Mouse (Mus musculus) lung, adult 18-20 months (tissue): Measurements from ENCODE around the gene Olfr251.
"Not testable (repeated sequence)": the region's sequence is repeated elsewhere in the genome, so short reads cannot be mapped to it uniquely, and the experiment has no call there.

Experiments
- DNase-seq, 2 experiments: peaks; one replicate each; pipeline ENCODE4 v3.0.0; 2022; ENCODE audit warnings: mixed read lengths in 2 of 2

The Olfr251 gene

DNA sequence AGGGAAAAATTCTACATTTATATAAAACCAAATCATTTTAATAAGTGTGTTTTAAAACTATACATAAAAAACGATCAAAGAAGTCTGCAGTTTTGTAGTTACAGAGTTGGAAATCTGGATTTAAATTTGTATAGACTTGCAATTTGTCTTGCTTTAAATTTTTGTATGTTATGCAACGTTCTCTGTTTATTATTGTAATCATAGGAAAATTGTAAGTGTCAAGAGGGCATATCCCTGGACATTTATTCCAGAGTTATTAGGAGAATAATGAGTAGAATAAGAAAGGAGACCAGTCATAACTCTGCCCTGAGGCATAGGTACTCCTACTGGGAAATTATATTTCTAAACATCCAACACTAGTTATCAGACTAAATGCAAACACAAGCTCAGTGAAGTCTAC lies at the start of gene Olfr251:
Gene Olfr251 (plus strand): TSS at position 301 of the 400 bp plus-strand sequence.
- DNase-seq: no peak

DNA sequence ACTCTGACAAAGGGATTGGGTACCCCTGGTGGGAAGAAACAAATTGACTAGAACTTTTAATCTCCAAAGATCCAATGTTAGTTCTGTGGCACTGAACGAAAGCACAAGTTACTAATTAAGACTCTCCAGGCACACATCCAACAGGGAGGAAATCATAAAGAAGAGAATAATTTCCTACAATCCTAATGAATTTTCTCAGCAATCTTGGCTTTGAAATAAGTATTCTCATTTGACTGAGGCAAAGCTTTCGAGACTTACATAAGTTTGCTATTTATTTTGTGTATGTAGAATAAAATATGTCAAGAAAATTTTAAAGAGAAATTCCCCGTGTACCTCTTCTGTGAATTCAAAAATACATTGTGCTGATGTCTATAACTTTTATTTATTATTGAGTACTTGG lies 48.1 kb upstream of the Olfr251 start, which contains the start of gene Olfr25:
Gene Olfr25 (plus strand): TSS at position 301 of the 400 bp plus-strand sequence.
- no peak for DNase-seq

DNA sequence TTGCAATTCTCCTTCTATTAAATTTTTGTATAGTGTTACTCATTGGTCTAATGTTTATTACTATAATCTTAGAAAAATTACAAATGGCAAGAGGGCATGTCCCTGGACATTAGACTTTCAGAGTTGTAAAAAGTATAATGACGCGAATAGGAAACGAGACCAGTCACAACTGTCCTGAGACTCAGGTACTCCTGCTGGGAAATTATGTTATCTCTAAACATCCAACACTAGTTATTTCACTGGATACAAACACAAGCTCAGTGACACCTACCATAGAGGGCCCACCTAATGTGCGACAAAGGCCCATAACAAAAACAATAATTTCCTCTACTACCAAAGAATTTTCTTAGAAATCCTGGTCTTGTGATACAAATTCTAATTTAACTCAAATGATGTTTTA lies 28.8 kb upstream of the Olfr251 start, which contains the start of gene Olfr898:
Gene Olfr898 (plus strand): TSS at position 301 of the 400 bp plus-strand sequence.
- no peak for DNase-seq

DNA sequence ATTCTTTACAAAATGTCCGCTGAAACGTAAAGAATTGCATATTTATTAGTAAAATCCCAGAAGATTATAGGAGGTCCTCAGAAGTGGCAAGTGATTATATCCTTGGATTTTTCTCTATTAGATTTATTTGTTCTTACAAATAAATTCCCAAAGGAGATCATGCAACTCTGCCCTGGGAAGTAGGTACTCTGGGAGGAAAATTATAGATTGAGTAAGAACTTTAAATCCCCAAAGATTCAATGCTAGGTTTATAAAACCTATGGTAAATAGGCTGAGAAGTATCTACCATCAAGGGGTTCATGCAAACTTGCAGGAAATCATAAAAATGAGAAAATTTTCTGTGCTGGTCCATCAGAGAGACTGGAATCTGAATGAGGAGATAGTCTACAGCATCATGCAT lies 10.3 kb upstream of the Olfr251 start, which contains the start of gene Olfr250:
Gene Olfr250 (plus strand): TSS at position 301 of the 400 bp plus-strand sequence.
- no peak for DNase-seq

DNA sequence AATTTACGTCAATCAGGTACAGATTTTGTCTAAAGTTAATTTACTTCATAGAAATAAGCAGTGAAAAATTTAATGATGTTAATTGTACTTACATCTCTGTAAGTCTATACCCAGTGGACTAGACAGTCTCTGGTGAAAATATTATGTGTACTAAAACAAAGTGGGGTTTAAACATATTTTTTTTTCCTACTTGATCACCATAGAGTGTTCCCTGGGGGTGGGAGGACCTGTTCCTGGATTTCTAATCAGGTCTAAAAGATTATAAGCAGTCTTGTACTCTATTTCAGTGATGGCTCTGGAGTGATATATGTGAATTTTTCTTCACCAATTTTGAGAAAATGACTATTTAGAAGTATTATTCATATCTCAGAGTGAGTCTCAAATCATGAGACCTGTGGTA lies 24.5 kb downstream of the Olfr251 start, which contains the start of gene Olfr147:
Gene Olfr147 (plus strand): TSS at position 301 of the 400 bp plus-strand sequence.
- DNase-seq: no peak

DNA sequence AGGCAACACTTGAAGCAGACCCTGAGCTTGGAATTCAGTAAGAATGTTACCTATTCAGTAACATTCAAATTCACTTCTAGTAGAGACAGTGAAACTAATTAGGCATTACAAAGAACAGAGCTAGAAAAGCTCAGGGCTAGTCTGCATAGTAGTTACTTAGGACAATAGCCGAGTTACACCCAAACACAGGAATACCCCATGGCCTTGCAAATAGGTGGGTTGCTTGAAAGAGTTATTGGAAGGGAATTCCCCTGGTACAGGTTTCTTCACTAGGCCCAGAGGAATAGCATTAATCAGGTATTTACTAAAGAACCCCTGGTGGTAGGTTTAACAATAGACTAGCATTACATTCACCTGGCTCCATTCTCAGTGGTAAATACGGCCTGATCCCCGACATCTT lies 30.6 kb downstream of the Olfr251 start:
- DNase-seq: not testable (repeated sequence)

DNA sequence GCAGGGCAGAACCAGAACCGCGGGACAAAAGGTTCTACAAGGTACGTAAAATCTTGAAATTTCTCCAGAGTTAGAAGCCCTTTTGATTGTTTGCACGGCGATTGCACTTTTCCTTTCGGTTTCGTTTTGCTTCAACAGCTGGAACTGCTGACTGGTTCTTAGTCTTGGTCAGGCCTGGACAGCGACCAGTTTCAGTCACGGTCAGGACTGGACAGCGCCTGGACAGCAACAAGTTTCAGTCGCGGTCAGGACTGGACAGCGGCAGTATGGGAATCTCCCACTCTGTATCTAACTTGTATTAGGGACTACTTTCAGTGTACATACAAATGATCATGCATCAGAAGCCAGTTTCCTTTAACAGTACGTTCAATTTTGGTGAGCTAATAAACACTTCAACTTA lies 36.6 kb downstream of the Olfr251 start:
- DNase-seq: not testable (repeated sequence)

DNA sequence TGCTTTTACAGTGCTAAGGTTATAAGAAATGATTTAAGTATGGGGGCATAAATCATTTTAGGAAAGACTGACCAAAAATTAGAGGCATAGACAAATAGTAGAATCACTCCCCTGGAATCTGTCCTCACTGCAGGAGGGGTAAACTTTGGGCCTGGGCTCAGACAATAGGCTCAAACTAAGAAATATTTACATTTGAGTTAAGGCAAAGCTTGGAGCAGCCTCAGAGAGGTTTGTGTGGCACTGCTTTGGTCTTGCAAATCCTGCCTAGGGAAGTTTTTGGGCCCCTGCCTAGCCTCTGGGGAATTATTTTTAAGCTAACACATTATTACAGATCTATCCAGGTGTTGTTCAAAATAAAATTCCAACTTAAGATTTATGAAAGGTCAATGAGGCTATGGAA lies 46.9 kb downstream of the Olfr251 start:
- DNase-seq: no peak

DNA sequence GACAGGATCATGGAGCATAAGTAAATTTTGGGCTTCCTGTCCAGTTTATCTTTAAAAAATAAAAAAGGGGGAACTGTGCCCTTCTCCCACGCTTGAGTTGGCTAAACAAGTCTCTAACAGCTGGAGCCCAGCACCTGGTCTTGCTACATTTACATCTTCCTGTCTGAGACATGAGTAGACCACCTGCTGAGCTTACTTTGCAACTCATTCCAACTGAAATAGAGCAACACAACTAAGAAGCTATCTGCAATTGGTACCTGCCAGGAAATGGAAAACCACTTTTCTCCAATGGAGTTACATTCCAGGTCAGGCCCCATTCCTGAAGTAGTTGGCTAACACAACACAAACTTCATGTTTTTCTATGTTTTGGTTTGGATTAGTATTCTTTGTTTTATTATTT lies 50.1 kb downstream of the Olfr251 start:
- DNase-seq: no peak

DNA sequence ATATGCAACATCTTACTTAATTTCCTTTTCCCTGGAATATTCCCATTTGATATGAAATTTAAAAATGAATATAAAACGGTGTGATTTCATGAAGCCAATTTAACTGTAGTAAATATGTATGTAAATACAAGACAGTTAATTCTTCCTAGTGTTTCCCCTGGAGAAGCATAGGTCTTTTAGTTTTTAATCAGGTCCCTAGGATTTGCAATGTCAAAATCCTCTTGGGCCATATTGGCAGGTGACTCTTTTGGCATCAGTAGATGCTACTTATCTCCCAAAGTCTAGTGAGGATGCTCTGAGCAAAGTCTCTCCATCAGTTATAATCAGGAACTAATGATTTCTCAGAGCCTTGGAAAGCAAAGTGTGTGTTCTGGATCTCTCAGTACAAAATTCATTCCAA lies 52.3 kb downstream of the Olfr251 start, which contains the start of gene Olfr901:
Gene Olfr901 (plus strand): TSS at position 301 of the 400 bp plus-strand sequence.
- DNase-seq: no peak
